Mouse (Mus musculus) kidney, adult 8-10 months (tissue): Measurements from ENCODE around the gene Nxpe4.

Experiments
- DNase-seq, 2 experiments: peaks; one replicate each; pipeline ENCODE4 v3.0.0; 2022

Gene Nxpe4

GRCm38 (mm10) chr9:48241791-48242190, 80.0 kb downstream of the Nxpe4 start:
- DNase-seq = no peak

- no peak for DNase-seq
These were observed 80.9 kb downstream of the Nxpe4 start for GRCm38 (mm10) chr9:48242756-48243155.

- no peak for DNase-seq
These were observed 82.4 kb downstream of the Nxpe4 start for GRCm38 (mm10) chr9:48244175-48244574.

- DNase-seq = no peak
These were observed 83.7 kb downstream of the Nxpe4 start for GRCm38 (mm10) chr9:48245525-48245924.

- no peak for DNase-seq
These were observed 85.5 kb downstream of the Nxpe4 start for GRCm38 (mm10) chr9:48247276-48247675.

GRCm38 (mm10) chr9:48252236-48252635, 90.4 kb downstream of the Nxpe4 start:
- no peak for DNase-seq

GRCm38 (mm10) chr9:48257001-48257400, 95.2 kb downstream of the Nxpe4 start:
- no peak for DNase-seq

GRCm38 (mm10) chr9:48257741-48258423, 96.1 kb downstream of the Nxpe4 start:
- peak in 1 of 2 experiments; percentile 20 for DNase-seq

- DNase-seq = no peak
These were observed 102.8 kb downstream of the Nxpe4 start for GRCm38 (mm10) chr9:48264616-48265015.

GRCm38 (mm10) chr9:48265491-48265890, 103.7 kb downstream of the Nxpe4 start:
- no peak for DNase-seq

GRCm38 (mm10) chr9:48266286-48267027, 104.6 kb downstream of the Nxpe4 start:
- peak; percentile 13 to 60 for DNase-seq

- peak; percentile 4 to 26 for DNase-seq
These were observed 105.2 kb downstream of the Nxpe4 start for GRCm38 (mm10) chr9:48267028-48267441.

GRCm38 (mm10) chr9:48267960-48268359, 106.1 kb downstream of the Nxpe4 start:
- DNase-seq = no peak

- no peak for DNase-seq
These were observed 115.0 kb downstream of the Nxpe4 start for GRCm38 (mm10) chr9:48276831-48277230.

- no peak for DNase-seq
These were observed 122.4 kb downstream of the Nxpe4 start for GRCm38 (mm10) chr9:48284221-48284620.

- DNase-seq = no peak
These were observed 128.5 kb downstream of the Nxpe4 start for GRCm38 (mm10) chr9:48290281-48290680.

GRCm38 (mm10) chr9:48294754-48295153, 132.9 kb downstream of the Nxpe4 start:
- DNase-seq = no peak

- no peak for DNase-seq
These were observed 137.2 kb downstream of the Nxpe4 start for GRCm38 (mm10) chr9:48298983-48299382.

GRCm38 (mm10) chr9:48303564-48303963, 141.7 kb downstream of the Nxpe4 start:
- peak; percentile 10 to 12 for DNase-seq

- no peak for DNase-seq
These were observed 149.4 kb downstream of the Nxpe4 start for GRCm38 (mm10) chr9:48311241-48311640.

- DNase-seq = peak; percentile 17 to 24
These were observed 152.4 kb downstream of the Nxpe4 start for GRCm38 (mm10) chr9:48314194-48314593.

GRCm38 (mm10) chr9:48315825-48316224, 154.0 kb downstream of the Nxpe4 start:
- DNase-seq = no peak

GRCm38 (mm10) chr9:48326338-48326737, 164.5 kb downstream of the Nxpe4 start:
- peak in 1 of 2 experiments; percentile 8 for DNase-seq

GRCm38 (mm10) chr9:48329597-48329996, 167.8 kb downstream of the Nxpe4 start:
- no peak for DNase-seq
